Mouse (Mus musculus): ENCODE measurements around the gene Phkg2. TPM values are rescaled to one million over a fixed set of nuclear protein-coding genes. Genes with fewer than 3 reads are reported as not detected.

Gene Phkg2
- total and polyA plus RNA-seq, 3 experiments, result 13.9 to 30.1 (median 17.5) TPM

DNA sequence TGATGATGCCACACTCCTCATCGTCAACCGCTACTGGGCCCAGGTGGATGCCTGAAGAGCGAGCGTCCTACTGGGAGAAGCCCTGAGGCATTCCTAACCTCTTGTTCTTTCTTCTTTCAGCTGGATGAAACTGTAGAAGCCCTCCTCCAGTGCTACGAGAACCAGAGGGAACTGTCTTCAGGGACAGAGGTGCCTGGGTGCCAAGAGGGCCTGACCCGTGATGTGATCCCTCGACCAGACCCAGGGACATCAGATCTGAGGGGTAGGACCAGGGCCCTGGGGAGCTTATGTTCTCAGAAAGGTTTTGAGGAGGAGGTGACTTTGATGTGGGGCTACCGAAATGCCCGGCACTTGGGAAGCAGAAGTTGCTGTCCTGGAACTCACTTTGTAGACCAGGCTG is 16.5 kb downstream of the Phkg2 start:
- Histone ChIP-seq H3K4me3 (peak overlapping the region; percentile 96; the same call in 1 of the 2 replicates), H3K27me3 (ENCODE audit: control insufficient read depth, insufficient read depth, low read length) (no peaks in the 10 kb centered on the region), H3K9ac (ENCODE audit: low read depth, low read length) (no peak overlapping the region), H3K79me2 (replicated peaks; ENCODE audit: control insufficient read depth, insufficient read depth, low read length) (no peaks in the 10 kb centered on the region), H3K4me1 (ENCODE audit: control insufficient read depth, insufficient read depth, low read length) (peaks cover 8% of the 10 kb centered on the region), H3K36me3 (ENCODE audit: control insufficient read depth, insufficient read depth, low read length) (no peaks in the 10 kb centered on the region), H3K27ac (no peak overlapping the region)
- intact Hi-C loops (cut with DNase I), result loop anchor here (2.0 to 5.0 kb wide), 4 partner anchors 17 to 178 kb away; partner anchors contain the start of genes Bcl7c, Orai3, Phkg2 and Srcap
- TF ChIP-seq EP300 (IDR thresholded peaks at IDR 0.05; ENCODE audit: insufficient read depth, low read depth, low read length) (no peak), POLR2A (IDR thresholded peaks at IDR 0.05; ENCODE audit: insufficient read depth, low read depth, low read length) (no peak), CTCF (IDR thresholded peaks at IDR 0.05) (no peak)
- 85% methylated on average over 9 of the region's 9 CpGs for WGBS
- no peak for DNase-seq

DNA sequence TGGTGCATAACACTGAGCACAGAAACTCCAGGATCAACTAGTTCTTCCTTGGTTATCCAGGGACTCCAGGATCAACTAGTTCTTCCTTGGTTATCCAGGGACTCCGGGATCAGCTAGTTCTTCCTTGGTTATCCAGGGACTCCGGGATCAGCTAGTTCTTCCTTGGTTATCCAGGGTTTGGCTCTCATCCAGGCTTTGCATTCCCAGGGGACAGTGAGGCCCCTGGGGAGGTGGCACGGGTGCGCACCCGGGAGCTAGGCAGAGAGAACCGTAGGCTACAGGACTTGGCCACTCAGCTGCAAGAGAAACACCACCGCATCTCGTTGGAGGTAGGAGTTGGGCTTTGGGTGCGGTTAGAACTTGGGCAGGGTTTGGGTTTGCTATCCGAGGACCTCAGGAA is 18.0 kb downstream of the Phkg2 start:
- 58% methylated on average over 10 of the region's 10 CpGs for WGBS
- Histone ChIP-seq H3K4me1 (ENCODE audit: control insufficient read depth, insufficient read depth, low read length) (peaks cover 8% of the 10 kb centered on the region), H3K27ac (no peak overlapping the region), H3K9ac (ENCODE audit: low read depth, low read length) (no peak overlapping the region), H3K4me3 (no peak overlapping the region), H3K36me3 (ENCODE audit: control insufficient read depth, insufficient read depth, low read length) (no peaks in the 10 kb centered on the region), H3K79me2 (replicated peaks; ENCODE audit: control insufficient read depth, insufficient read depth, low read length) (no peaks in the 10 kb centered on the region), H3K27me3 (ENCODE audit: control insufficient read depth, insufficient read depth, low read length) (no peaks in the 10 kb centered on the region)
- DNase-seq, result no peak
- TF ChIP-seq EP300 (IDR thresholded peaks at IDR 0.05; ENCODE audit: insufficient read depth, low read depth, low read length), result no peak
- TF ChIP-seq CTCF (IDR thresholded peaks at IDR 0.05), result no peak
- no peak for TF ChIP-seq POLR2A (IDR thresholded peaks at IDR 0.05; ENCODE audit: insufficient read depth, low read depth, low read length)
- intact Hi-C loops (cut with DNase I), result no loop called here

DNA sequence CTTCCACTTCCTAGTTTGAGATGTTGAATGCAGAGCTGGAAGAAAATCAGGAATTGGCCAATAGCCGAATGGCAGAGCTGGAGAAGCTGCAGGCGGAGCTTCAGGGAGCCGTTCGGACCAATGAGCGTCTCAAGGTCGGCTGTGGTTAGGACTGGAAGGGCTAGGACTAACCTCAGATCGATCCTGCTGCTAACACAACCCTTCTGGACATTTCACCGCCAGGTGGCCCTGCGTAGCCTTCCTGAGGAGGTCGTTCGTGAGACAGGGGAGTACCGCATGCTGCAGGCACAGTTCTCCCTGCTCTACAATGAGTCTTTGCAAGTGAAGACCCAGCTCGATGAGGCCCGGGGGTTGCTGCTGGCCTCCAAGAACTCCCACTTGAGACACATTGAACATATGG is 19.4 kb downstream of the Phkg2 start:
- H3K27ac ChIP-seq, result no peak overlapping the region
- H3K4me1 ChIP-seq (ENCODE audit: control insufficient read depth, insufficient read depth, low read length), result peaks cover 5% of the 10 kb centered on the region
- WGBS, result 88% methylated on average over 14 of the region's 14 CpGs
- H3K79me2 ChIP-seq (replicated peaks; ENCODE audit: control insufficient read depth, insufficient read depth, low read length), result no peaks in the 10 kb centered on the region
- no peak overlapping the region for H3K4me3 ChIP-seq
- no peak for DNase-seq
- no peaks in the 10 kb centered on the region for H3K27me3 ChIP-seq (ENCODE audit: control insufficient read depth, insufficient read depth, low read length)
- H3K9ac ChIP-seq (ENCODE audit: low read depth, low read length), result no peak overlapping the region
- no peaks in the 10 kb centered on the region for H3K36me3 ChIP-seq (ENCODE audit: control insufficient read depth, insufficient read depth, low read length)
- TF ChIP-seq POLR2A (IDR thresholded peaks at IDR 0.05; ENCODE audit: insufficient read depth, low read depth, low read length) (no peak), EP300 (IDR thresholded peaks at IDR 0.05; ENCODE audit: insufficient read depth, low read depth, low read length) (no peak), CTCF (IDR thresholded peaks at IDR 0.05) (no peak)
- intact Hi-C loops (cut with DNase I), result no loop called here

DNA sequence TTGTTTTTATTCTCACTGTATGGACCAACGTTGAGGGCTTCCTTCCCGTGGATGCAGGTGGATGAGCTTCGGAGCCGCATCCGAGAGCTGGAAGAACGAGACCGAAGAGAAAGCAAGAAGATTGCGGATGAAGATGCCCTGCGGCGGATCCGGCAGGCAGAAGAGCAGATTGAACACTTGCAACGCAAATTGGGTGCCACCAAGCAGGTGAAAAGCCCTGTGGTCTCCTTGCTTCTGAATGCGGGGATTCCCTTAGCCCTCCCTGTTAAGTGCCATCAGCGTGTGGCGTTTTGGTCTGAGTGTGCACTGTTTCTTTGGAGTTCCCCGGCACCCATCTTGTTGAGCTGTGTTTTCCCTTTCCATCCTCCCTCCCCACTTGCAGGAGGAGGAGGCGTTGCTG is 23.6 kb downstream of the Phkg2 start:
- DNase-seq, result no peak
- no peak overlapping the region for H3K4me3 ChIP-seq
- TF ChIP-seq EP300 (IDR thresholded peaks at IDR 0.05; ENCODE audit: insufficient read depth, low read depth, low read length) (no peak), POLR2A (IDR thresholded peaks at IDR 0.05; ENCODE audit: insufficient read depth, low read depth, low read length) (no peak), CTCF (IDR thresholded peaks at IDR 0.05) (no peak)
- H3K4me1 ChIP-seq (ENCODE audit: control insufficient read depth, insufficient read depth, low read length), result no peaks in the 10 kb centered on the region
- H3K27ac ChIP-seq, result no peak overlapping the region
- no peaks in the 10 kb centered on the region for H3K27me3 ChIP-seq (ENCODE audit: control insufficient read depth, insufficient read depth, low read length)
- WGBS, result 96% methylated on average over 17 of the region's 17 CpGs
- H3K9ac ChIP-seq (ENCODE audit: low read depth, low read length), result no peak overlapping the region
- no peaks in the 10 kb centered on the region for H3K36me3 ChIP-seq (ENCODE audit: control insufficient read depth, insufficient read depth, low read length)
- H3K79me2 ChIP-seq (replicated peaks; ENCODE audit: control insufficient read depth, insufficient read depth, low read length), result no peaks in the 10 kb centered on the region
- intact Hi-C loops (cut with DNase I), result no loop called here

DNA sequence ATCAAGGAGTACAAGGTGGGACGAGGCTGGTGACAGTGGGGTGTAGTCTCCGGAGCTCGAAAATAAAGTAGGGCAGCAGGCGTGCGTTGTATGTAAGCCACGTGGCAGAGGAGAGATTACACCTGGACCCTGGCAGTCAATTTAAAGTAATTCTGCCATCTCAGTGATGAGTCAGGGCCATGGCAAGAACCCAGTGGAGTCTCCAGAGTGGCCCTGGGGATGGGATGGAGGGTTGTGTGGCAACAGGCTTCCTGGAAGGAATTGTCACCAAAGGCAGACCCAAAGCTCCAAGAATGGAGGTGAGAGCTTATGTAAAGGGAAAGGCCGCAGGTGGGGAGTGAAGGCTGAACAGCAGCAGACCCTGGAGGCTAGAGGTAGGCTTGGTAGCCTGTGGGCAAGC is 27.5 kb downstream of the Phkg2 start:
- no peaks in the 10 kb centered on the region for H3K4me1 ChIP-seq (ENCODE audit: control insufficient read depth, insufficient read depth, low read length)
- H3K4me3 ChIP-seq, result no peak overlapping the region
- H3K27ac ChIP-seq, result no peak overlapping the region
- DNase-seq, result no peak
- 94% methylated on average over 7 of the region's 7 CpGs for WGBS
- intact Hi-C loops (cut with DNase I), result loop anchor here (5.0 kb wide), 1 partner anchor 47 kb away; no protein-coding TSS in a partner anchor
- no peaks in the 10 kb centered on the region for H3K27me3 ChIP-seq (ENCODE audit: control insufficient read depth, insufficient read depth, low read length)
- H3K9ac ChIP-seq (ENCODE audit: low read depth, low read length), result no peak overlapping the region
- no peaks in the 10 kb centered on the region for H3K36me3 ChIP-seq (ENCODE audit: control insufficient read depth, insufficient read depth, low read length)
- TF ChIP-seq POLR2A (IDR thresholded peaks at IDR 0.05; ENCODE audit: insufficient read depth, low read depth, low read length) (no peak), EP300 (IDR thresholded peaks at IDR 0.05; ENCODE audit: insufficient read depth, low read depth, low read length) (no peak), CTCF (IDR thresholded peaks at IDR 0.05) (no peak)
- H3K79me2 ChIP-seq (replicated peaks; ENCODE audit: control insufficient read depth, insufficient read depth, low read length), result no peaks in the 10 kb centered on the region

DNA sequence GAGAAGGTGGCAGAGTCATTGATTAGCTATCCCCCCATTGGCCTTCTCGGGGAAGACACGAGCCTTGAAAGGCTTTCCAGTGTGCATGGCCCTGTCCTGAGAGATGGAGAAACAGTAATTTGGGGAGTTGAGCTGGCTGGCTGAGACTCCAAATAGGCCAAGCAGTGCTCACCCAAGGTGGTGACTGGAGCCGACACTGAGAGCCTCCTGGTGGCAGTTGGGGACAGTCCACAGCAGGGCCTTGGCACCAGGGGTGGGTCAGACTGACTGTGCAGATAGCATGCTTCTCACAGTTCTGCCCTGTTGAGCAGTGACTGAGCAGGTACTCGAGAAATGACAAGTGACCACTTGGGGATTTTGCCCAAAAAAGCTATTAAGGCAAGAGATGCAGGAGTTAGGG is 28.6 kb downstream of the Phkg2 start:
- Histone ChIP-seq H3K27me3 (ENCODE audit: control insufficient read depth, insufficient read depth, low read length) (no peaks in the 10 kb centered on the region), H3K4me3 (no peak overlapping the region), H3K27ac (no peak overlapping the region), H3K36me3 (ENCODE audit: control insufficient read depth, insufficient read depth, low read length) (no peaks in the 10 kb centered on the region), H3K4me1 (ENCODE audit: control insufficient read depth, insufficient read depth, low read length) (no peaks in the 10 kb centered on the region), H3K9ac (ENCODE audit: low read depth, low read length) (no peak overlapping the region), H3K79me2 (replicated peaks; ENCODE audit: control insufficient read depth, insufficient read depth, low read length) (no peaks in the 10 kb centered on the region)
- DNase-seq, result no peak
- 76% methylated on average over 4 of the region's 4 CpGs for WGBS
- intact Hi-C loops (cut with DNase I), result loop anchor here (5.0 kb wide), 1 partner anchor 46 kb away; no protein-coding TSS in a partner anchor
- TF ChIP-seq POLR2A (IDR thresholded peaks at IDR 0.05; ENCODE audit: insufficient read depth, low read depth, low read length), result no peak
- TF ChIP-seq CTCF (IDR thresholded peaks at IDR 0.05), result peak; percentile 9; the same call in 1 of the 2 replicates
